Mouse (Mus musculus): ENCODE measurements around the gene Trappc12.
"Not testable (repeated sequence)": the region's sequence is repeated elsewhere in the genome, so short reads cannot be mapped to it uniquely, and the experiment has no call there.

The Trappc12 gene

DNA sequence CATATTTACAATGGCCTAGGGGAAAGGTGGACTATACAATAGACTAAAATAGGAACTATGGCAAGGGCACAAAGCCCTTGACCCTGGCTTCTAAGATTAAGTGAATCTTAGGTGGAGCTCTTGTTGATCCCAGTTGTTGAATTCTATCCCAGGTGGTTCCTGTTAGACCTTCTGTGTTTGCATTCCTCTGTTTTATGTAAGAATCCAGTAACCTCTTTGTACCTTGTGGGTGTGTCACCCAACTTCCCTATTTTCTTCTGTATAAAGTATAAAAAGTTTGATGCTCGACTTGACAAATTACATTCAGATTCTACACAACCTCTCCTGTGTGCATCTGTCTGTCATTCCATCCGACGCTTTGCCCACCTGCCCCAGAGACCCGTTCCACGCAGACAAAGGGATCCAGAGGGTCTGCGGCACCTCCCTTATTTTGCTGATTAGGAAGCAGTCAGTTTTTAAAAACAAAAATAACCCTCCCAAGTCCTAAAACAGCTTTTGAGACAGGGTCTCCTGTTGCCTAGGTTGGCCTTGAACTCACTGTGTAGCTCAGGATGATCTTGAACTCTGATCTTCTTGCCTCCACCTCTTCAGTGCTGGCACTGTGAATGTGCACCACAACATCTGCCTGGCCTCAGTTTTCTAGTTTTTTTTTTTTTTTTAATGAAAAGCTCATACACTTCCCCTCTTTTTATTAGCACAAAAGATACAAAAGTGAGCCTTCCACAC lies 16.6 kb downstream of the Trappc12 start:
- not testable (repeated sequence) for DNase-seq (ENCODE audit: low read depth)

DNA sequence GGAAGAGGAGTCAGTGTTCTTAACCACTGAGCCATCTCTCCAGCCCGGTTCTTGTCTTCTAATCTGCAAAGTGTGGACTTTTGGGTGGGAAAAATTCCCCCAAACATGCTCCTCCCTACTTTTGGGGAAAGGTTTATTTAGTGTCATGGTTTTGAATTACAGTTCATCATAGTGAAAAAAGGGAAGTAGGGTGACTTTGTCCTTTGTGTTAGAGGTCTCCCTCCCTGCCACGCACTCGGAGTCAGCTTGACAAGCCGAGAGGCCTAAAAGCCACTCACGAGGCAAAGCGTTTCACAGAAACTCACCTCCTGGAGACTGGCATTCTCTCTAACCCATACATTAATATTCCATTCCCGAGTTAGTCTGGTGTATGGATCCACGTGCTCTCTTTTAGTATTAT lies 17.6 kb downstream of the Trappc12 start:
- DNase-seq (ENCODE audit: low read depth) = peak; percentile 64

DNA sequence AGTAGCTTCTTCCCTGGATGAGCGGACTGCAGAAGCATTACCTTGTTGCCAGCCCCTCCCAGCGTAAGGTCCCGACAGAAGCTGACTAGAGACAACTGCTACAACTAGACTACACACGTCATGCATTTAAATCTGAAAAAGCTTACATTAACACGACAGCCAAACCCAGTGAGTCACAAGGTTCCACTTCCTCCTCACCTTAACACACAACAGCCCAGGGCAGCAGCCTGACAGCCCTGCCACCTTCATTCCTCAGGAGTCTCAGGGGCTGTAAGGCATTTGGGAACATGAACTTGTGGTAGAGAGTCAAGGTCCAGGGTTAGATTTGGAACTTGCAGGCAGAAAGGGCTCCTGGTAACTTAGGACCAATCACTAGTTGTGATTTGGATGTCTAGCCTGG lies 23.2 kb downstream of the Trappc12 start:
- peak; percentile 25 for DNase-seq (ENCODE audit: low read depth)

DNA sequence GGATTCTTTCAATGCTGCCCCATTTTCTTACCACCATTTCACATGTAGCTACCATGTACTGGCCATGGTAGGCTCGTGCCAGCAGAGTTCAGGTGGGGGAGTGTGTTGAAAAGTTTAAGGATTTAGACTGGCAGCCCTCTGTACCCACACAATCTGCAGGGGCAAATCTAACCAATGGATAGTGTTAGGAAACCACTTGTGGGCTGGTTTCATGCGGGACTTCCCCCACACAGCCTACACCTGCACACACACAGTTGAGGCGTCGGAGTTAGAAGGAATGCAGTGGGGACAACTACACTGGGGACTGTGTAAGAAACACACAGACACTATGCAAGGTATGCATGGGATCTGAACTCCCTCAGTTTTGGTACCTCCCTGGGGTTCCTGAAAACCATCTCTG lies 24.1 kb downstream of the Trappc12 start:
- no peak for DNase-seq (ENCODE audit: low read depth)

DNA sequence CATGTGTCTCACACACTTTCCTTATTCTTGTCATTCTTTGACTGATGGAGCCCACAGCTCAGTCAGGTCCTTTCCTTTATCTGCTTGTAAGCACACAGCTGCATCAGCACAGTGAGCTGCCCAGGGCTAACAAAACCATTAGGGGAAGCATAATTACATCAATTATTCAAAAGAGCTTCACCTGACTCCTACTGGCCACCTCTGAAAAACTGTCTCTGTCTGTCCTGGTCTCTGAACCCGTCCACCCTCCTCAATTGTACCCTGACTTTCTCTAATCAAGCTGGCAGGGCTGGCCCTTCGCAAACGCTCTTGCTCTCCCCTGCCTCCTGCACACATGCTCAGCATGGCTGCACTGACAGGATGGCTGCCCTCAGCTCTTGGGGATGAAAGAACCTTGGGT lies 25.9 kb downstream of the Trappc12 start:
- DNase-seq (ENCODE audit: low read depth) = no peak

DNA sequence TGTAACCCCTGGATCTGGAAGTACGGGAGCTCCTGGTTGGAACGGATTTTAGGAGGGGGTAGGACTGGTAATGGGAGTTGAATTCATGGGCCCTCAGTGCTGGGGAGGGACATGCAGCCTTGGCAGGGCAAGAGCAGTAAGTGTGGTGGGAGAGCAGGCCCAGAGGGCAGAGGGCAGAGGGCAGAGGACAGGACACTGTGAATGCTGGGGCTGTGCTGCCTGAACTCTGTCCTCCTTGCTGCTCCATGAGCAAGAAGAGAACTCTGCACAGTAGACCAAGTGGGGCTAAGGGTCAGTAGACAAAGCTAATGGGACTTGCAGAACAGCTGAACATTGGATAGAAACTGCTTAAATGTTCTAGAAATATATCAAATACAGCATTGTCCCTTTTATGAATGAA lies 32.2 kb downstream of the Trappc12 start:
- DNase-seq (ENCODE audit: low read depth) = no peak

DNA sequence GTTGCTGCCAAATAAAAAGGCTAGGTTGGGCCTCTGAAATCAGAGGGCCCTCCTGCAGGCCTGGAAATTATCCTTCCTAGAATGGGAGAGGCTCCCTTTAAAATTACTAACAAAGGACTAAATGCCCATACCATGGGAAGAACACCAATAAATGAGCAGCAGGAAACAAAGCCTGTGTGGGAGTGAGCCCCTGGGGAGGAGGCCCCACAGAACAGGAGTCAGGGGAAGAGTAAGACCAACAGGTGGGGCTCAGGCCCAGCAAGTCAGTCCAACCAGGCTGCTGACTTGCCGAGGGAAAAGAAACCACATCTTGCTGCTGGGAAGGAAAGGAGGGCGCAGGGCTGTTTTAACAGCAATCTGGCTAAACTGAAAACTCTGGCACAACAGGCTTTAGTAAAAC lies 33.2 kb downstream of the Trappc12 start:
- DNase-seq (ENCODE audit: low read depth) = no peak

DNA sequence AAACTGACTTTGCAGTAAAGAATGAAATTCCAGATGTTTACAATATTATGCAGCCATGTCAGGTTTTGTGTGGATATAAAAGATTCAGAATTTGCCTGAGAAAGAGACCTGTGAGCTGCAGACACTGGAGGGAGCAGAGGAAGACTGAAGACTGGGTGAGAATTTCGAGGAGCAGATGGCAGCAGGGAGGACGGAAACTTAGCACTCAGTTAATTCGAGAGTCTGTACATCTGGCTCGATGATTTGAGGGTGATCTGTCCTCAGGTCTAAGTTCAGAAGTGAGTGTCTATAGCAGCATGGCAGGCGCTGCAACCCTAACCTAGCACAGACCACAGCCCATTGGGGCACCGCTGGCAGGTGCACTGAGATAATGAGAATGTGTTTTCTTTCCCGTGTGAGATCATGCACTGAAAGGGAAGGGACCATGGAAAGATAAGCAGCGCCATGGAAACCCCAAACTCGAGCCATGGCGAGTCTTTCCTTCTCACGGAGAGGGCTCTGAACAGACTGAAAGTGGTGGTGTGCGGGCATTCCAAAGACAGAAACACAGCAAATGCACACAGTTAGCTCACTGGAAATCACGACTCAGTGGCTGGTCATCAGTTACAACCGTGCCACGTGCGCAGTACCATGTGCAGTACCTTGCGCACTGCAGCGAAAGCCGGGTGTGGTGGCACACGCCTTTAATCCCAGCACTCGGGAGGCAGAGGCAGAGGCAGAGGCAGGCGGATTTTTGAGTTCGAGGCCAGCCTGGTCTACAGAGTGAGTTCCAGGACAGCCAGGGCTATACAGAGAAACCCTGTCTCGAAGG lies 35.2 kb downstream of the Trappc12 start:
- peak; percentile 26 for DNase-seq (ENCODE audit: low read depth)

DNA sequence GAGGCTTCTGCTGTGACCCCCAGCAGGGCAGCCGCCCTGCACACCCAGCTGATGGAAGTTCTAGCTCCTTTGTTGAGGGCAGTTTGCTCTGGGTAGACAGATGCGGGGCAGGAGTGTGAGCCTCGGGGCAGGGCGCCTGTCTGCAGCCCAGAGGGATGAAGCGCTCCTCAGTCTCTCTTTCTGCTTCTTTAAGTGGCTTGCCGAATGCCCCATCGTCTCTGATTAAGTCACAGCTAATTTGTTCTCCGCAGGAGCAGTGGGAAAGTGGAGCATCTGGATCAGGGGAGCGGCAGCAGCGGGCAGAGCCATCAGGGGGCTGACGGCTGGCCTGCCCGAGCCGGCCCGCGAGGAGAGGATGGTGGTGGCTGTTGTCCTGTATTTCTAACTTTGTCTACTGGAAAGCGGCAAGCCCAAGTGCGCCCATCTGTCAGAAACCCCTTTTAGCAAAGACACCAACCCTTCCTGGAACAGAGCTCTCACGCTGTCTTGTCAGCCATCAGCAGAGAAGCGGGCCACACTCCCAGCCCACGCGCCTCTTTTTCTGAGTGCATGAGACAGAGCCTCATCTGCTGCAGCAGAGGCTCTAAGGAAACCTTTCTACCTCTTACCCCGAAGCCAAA lies 39.6 kb downstream of the Trappc12 start:
- no peak for DNase-seq (ENCODE audit: low read depth)

DNA sequence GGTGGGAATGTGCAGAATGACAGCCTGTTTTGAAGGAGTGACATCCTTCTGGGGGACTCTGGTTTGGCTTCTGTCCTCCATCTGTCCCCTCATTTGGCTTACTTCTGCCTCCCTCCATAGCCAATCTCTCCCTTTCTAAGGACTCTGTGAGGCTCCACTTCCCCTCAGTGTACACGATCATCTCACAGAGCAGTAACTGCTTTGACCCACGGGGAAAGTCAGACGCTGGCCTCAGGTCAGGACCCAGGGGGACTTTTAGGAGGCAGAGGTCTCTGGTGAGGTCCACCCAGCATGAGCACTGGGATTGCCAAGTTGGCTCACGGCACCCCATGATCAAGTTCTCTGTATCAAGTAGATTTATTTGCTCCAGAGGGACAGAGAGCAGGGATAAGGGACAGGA lies 42.1 kb downstream of the Trappc12 start:
- DNase-seq (ENCODE audit: low read depth) = no peak

DNA sequence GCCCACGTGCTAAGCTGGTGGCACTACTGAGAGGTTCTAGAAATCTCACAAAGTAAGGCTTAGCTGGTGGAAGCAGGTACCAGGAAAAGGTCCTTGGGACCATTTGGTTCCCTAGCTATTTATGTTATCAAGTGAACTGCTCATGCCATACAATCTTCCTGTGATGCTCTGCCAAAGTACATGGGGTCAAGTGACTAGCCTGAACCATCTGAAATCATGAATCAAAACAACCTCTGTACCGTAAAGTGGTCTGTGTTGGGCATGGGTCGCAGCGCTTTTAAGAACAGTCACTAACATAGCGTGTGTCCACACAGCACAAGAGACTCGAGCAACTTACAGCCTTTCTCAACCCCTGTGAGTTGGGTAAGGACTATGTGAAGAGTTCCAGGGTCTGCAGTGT lies 45.1 kb downstream of the Trappc12 start:
- DNase-seq (ENCODE audit: low read depth) = no peak

DNA sequence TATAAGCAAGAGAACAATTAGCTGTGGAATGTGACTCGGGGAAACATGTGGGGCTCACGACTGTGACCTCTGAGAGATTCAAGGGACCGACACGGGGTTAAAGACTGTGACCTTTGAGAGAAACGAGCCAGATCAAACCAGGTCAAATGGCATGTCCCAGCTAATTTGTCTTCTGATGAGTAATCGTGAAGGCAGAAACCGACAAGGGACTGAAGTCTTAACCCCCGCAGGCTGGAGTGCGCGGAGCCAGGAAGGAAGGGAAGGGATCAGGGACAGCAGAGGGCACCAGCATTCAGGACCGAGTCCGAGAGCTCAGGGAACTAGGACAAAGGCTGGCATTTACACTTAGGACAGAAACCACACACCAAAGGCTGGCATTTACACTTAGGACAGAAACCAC lies 45.9 kb downstream of the Trappc12 start:
- DNase-seq (ENCODE audit: low read depth) = no peak

DNA sequence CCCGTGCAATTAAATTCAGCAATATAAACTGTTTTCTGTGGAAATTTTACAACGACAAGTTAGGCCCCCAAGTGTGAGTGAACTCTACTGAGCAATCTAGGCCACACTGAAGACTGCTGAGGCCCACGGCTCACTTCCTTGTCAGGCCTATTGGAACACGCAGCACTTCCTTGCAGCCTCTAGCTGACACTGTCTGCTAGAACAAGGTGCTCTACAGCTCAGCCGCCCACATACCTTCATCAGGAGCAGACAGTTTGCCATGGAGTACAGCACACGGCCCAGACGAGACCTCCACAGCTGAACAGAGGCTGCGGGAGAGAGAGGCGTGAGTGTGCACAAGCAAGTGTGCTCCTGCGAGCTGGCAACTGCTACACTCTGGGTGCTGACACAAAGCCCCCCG lies 49.0 kb downstream of the Trappc12 start:
- DNase-seq (ENCODE audit: low read depth) = peak; percentile 42

DNA sequence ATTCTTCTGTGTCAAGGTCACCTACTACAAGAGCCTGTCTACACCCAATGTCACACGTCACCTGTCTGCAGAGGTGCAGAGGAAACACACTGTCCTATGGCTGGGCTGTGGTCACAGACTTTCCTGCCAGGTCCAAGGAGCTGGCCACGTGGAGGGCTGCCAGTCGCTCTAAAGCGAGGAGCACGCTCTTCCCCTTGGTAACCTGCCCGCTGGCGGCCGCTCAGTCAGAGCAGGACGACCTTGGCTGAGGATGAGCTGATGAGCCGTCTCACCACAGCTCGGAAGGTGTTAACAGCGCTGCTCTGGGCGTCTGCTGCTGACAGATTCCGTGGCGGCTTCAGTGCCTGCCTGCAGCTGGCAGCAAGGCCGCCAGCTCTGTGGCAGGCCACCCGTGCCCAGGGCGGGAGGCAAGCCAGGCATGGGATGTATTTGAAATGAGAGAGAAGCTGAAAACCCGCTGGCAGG lies 49.7 kb downstream of the Trappc12 start:
- DNase-seq (ENCODE audit: low read depth) = peak; percentile 87

DNA sequence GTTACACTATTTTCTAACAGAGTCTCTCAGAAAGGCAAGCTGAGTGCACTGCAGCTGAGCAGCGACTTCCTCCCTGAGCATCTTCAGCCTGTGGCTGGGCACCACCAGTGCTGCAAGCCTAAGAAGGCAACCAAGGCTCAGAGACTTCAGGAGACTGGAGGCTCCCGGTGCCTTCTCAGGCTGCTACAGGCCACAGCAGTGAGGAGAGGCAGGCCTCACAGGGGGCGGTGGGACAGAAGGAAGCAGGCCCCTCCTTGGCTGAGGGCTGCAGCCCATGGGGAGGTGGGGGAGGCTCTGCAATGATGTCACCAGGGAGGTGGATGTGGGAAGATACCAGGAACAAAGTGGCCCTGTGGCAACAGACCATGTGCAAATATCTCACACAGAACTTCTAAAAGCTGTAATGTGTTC lies 50.2 kb downstream of the Trappc12 start:
- DNase-seq (ENCODE audit: low read depth) = peak; percentile 85

DNA sequence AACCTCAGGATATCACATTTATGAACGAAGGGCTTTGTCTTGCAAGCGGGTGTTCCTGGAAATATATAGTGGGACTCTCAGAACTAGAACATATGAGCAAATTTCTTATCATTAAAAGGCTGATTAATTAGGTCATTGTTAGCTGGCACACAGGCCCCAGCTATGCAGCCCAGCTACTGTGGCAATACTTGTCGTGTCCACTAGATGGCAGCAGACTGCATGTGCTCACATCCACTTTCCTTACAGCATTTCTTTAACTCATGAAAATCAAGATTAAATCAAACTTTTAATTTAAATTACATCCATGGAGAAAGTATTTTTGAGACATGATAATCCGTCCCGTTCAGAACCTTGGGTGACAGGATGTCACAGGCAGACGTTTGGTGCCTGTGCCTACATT lies 50.6 kb downstream of the Trappc12 start:
- DNase-seq (ENCODE audit: low read depth) = peak; percentile 81

DNA sequence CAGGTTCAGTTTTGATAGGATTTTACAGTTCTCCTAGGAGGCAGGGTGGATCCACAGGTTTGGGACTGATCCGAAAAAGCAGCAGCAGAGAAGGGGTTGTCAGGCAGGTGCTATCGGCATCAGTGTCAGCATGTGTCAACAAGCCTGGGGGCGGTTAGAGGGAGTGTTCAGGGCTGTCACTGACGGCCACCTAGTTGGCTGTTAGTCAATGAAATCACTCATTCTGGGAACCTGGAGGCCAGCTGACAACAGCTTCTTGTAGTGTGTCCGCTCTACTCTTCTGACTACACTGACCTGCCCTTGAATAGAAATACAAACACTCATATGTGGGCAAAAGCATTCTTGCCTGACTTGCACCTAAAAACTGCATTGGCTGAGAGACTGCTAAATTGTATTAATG lies 51.2 kb downstream of the Trappc12 start:
- DNase-seq (ENCODE audit: low read depth) = no peak

DNA sequence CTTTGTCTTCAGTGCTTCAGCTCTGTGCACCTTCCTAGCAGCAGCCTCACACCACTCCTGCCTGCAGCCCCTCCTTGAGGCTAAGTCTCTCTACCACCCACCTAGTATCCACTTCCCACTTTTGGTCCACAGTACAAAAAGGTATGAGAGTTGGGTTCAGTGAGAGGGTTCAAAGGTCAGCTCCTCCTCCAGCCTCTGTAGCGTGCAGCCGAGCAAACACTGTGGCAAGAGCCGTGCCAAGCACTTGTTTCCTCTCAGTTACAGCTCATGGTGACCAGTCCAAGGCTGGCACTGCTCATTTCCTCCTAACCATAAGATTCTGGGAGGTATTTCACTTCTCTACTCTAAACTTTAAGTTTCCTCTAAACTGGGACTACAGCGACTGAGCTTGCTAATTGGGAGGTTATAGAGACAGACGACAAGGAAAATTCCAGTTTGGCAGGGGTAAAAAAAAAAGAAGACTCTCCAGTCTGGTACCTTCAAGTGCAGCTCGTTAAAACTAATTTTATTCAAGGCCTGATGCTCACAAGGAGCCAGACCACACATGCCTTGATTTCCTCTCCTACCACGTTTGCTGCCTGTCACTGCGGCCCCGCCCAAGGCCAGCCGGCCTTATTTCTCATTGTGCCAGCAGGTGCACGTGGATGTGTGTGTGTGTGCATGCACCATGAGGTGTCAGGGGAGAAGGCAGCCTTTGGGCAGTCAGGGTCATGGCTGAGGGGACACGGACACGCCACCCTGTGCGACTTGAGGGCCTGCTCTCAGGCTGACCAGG lies 52.3 kb downstream of the Trappc12 start:
- peak; percentile 31 for DNase-seq (ENCODE audit: low read depth)

DNA sequence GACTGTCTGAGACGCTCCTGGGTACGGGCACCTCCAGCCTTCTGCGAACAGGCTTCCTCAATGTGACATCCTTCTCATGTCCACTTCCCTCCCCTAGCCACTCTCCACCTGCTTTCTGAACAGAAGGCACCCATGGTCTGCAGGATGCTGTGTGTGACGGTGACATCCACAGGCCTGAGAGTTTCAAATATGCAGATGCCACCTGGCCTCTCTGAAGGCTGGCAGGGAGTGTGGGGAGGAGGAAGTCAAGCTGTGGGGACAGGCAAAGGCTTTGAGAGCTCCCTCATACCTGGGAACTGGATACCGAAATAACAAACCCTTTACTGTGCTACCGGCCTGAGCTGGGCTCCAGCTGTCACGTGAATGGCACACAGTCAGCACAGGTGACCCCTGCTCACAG lies 55.5 kb downstream of the Trappc12 start:
- DNase-seq (ENCODE audit: low read depth) = no peak

DNA sequence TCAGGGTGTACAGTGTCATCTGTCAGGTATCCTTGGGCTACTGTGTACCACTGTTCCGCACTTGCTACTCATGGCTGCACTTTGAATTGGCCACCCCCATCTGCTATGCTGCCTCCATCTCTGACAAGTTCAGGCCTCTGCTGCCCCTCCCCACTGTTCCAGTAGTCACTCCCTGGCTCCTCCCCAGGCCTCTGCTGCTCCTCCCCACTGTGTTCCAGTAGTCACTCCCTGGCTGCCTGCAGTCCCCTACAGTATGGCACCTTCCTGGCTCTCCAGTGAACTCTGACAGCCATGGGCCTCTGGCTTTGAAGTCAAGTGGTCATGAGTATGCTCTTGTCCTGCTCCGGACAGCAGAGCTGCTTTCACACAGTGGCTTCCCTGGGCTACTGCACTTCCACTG lies 56.0 kb downstream of the Trappc12 start:
- peak; percentile 22 for DNase-seq (ENCODE audit: low read depth)

DNA sequence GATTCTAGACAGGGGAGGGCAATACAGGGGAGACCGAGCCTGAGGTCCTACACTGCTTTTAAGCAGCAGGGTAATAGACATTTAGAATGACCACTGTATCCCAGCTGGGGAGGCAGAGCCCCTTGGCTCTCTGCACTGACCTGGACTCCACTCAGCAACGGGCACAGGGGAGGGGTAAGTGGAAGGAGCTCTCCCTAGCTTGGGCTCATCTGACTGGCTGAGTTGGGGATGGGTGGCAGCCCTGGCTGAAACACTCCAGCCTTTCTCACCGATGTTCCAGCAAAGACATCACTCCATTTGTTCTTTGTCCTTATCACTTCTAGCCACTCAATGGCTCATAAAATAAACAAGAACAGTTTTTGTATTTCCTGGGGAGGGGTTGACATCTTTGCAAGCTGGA lies 56.5 kb downstream of the Trappc12 start:
- DNase-seq (ENCODE audit: low read depth) = no peak

DNA sequence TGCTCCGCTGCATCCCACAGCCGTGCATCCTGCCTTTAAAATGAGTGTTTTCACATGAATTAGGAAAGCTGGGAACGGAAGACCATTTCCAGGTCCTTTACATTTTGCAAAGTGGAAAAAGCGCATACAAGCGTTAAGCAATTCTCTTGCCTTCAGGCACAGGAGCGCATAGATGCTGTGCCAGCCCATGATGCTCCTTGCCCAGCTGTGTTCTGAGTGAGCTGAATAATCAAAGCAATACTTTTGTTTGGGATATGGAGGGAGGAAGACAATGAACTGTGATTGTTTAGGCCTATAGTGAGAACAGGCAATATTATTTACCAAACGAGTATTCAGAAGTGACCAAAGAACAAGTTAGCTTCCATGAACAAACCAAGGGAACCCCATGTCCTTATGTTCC lies 59.5 kb downstream of the Trappc12 start:
- no peak for DNase-seq (ENCODE audit: low read depth)

All from 416B (cell line).